Mouse (Mus musculus) ES-Bruce4 (cell line): ENCODE results near the gene Spaca4. TPM values are rescaled to one million over a fixed set of nuclear protein-coding genes. Genes with fewer than 3 reads are reported as not detected.

ENCODE experiments used
- H3K27ac ChIP-seq: 2 replicates; pipeline ENCODE4 v1.5.1; 2012; ENCODE audit warnings: low read length, inconsistent platforms; ENCODE audit not compliant: insufficient read depth
- H3K27me3 ChIP-seq: 2 replicates; pipeline ENCODE4 v1.6.1; 2012; ENCODE audit warnings: mild to moderate bottlenecking, low read length, inconsistent platforms; ENCODE audit not compliant: control insufficient read depth, poor library complexity, insufficient read depth, severe bottlenecking
- H3K36me3 ChIP-seq: 2 replicates; pipeline ENCODE4 v1.6.1; 2012; ENCODE audit warnings: inconsistent platforms, mild to moderate bottlenecking, low read length, moderate library complexity; ENCODE audit not compliant: control insufficient read depth, poor library complexity, insufficient read depth, severe bottlenecking
- H3K4me1 ChIP-seq: one replicate; pipeline ENCODE4 v1.8.1; 2011; ENCODE audit warnings: low read length; ENCODE audit not compliant: control insufficient read depth, insufficient read depth
- H3K4me3 ChIP-seq: 2 replicates; pipeline ENCODE4 v1.5.1; 2011; ENCODE audit warnings: low read depth, mild to moderate bottlenecking, low read length
- H3K9ac ChIP-seq: 2 replicates; pipeline ENCODE4 v1.6.1; 2012; ENCODE audit warnings: low read depth, mild to moderate bottlenecking, inconsistent platforms; ENCODE audit not compliant: poor library complexity, severe bottlenecking
- H3K9me3 ChIP-seq: replicated peaks from 2 replicates; pipeline ENCODE4 v1.6.1; 2012; ENCODE audit warnings: mild to moderate bottlenecking, low read length, inconsistent platforms; ENCODE audit not compliant: control insufficient read depth, poor library complexity, insufficient read depth, severe bottlenecking
- CTCF ChIP-seq: IDR thresholded peaks from one replicate; pipeline ENCODE4 v1.8.1; 2011; ENCODE audit warnings: low read depth, low read length
- EP300 ChIP-seq: IDR thresholded peaks from 2 replicates; pipeline ENCODE4 v1.6.1; 2011; ENCODE audit warnings: low read depth, low read length; ENCODE audit not compliant: insufficient read depth
- POLR2A ChIP-seq: IDR thresholded peaks from one replicate; pipeline ENCODE4 v1.8.1; 2011; ENCODE audit warnings: low read length; ENCODE audit not compliant: insufficient read depth
- polyA plus RNA-seq: library from polyadenylated mRNA; stranded (reverse); fragments of >200 nt; gene quantifications from 2 replicates; pipeline ENCODE4 v1.2.4, GENCODE M21; 2011; ENCODE audit warnings: low read depth; ENCODE audit not compliant: missing spikeins, insufficient read depth, insufficient read length

Spaca4 gene
- polyA plus RNA-seq, 1 experiment = not detected

GRCm38 (mm10) chr7:45685811-45686210 lies 39.8 kb downstream of the Spaca4 start:
- no peaks in the 10 kb centered on the region for H3K4me1 ChIP-seq
- no peaks in the 10 kb centered on the region for H3K9me3 ChIP-seq
- no peak for TF ChIP-seq EP300
- TF ChIP-seq CTCF = no peak
- TF ChIP-seq POLR2A = no peak
- no peaks in the 10 kb centered on the region for H3K36me3 ChIP-seq
- H3K27me3 ChIP-seq = no peaks in the 10 kb centered on the region
- H3K4me3 ChIP-seq = no peak overlapping the region
- H3K9ac ChIP-seq = no peak overlapping the region
- no peak overlapping the region for H3K27ac ChIP-seq

GRCm38 (mm10) chr7:45683396-45684050 lies 42.1 kb downstream of the Spaca4 start, which contains the start of gene Ntn5:
Gene Ntn5 (plus strand): TSS chr7:45684022.
- H3K9ac ChIP-seq = no peak within 1 kb of the TSS
- no peaks in the 10 kb centered on the region for H3K36me3 ChIP-seq
- H3K27me3 ChIP-seq = no peaks in the 10 kb centered on the region
- H3K4me1 ChIP-seq = no peaks in the 10 kb centered on the region
- H3K9me3 ChIP-seq = no peaks in the 10 kb centered on the region
- no peak within 1 kb of the TSS for H3K4me3 ChIP-seq
- TF ChIP-seq EP300 (no peak), POLR2A (no peak), CTCF (no peak)
- no peak within 1 kb of the TSS for H3K27ac ChIP-seq

GRCm38 (mm10) chr7:45682144-45683126 lies 43.2 kb downstream of the Spaca4 start:
- H3K27me3 ChIP-seq = no peaks in the 10 kb centered on the region
- H3K9me3 ChIP-seq = no peaks in the 10 kb centered on the region
- peak overlapping the region; percentile 48 for H3K4me3 ChIP-seq
- TF ChIP-seq POLR2A (no peak), EP300 (peak; percentile 70; the same call in 1 of the 2 replicates), CTCF (peak; percentile 100)
- H3K9ac ChIP-seq = peak overlapping the region; percentile 19
- H3K36me3 ChIP-seq = no peaks in the 10 kb centered on the region
- H3K27ac ChIP-seq = 0 out of 2 replicates have a peak overlapping the region, but pooled peaks have one; percentile 3
- no peaks in the 10 kb centered on the region for H3K4me1 ChIP-seq

GRCm38 (mm10) chr7:45681046-45681736 lies 44.4 kb downstream of the Spaca4 start:
- Histone ChIP-seq H3K9me3 (no peaks in the 10 kb centered on the region), H3K4me3 (no peak overlapping the region), H3K4me1 (no peaks in the 10 kb centered on the region), H3K27me3 (no peaks in the 10 kb centered on the region), H3K9ac (no peak overlapping the region), H3K36me3 (no peaks in the 10 kb centered on the region), H3K27ac (no peak overlapping the region)
- TF ChIP-seq POLR2A (no peak), EP300 (no peak), CTCF (no peak)

- no peaks in the 10 kb centered on the region for H3K4me1 ChIP-seq
- H3K27me3 ChIP-seq = no peaks in the 10 kb centered on the region
- no peak overlapping the region for H3K27ac ChIP-seq
- TF ChIP-seq POLR2A (no peak), CTCF (no peak), EP300 (no peak)
- no peak overlapping the region for H3K9ac ChIP-seq
- H3K36me3 ChIP-seq = no peaks in the 10 kb centered on the region
- no peak overlapping the region for H3K4me3 ChIP-seq
- no peaks in the 10 kb centered on the region for H3K9me3 ChIP-seq
Measured at GRCm38 (mm10) chr7:45679966-45680621, 45.5 kb downstream of the Spaca4 start.
